Mouse (Mus musculus) liver, adult (tissue): ENCODE data around the gene Slc25a38.

ENCODE experiments used
- GATA4 ChIP-seq: IDR thresholded peaks from 2 replicates; pipeline ENCODE4 v1.6.1; 2014; ENCODE audit warnings: mild to moderate bottlenecking, low read length; ENCODE audit not compliant: insufficient replicate concordance

The Slc25a38 gene

GRCm38 (mm10) chr9:120167826-120168225, 57.7 kb downstream of the Slc25a38 start:
- TF ChIP-seq GATA4: no peak

GRCm38 (mm10) chr9:120171295-120171694, 61.1 kb downstream of the Slc25a38 start:
- TF ChIP-seq GATA4: no peak
